Mouse (Mus musculus) kidney, adult 11 months (tissue): ENCODE measurements around the gene Exoc4.

ENCODE experiments used
- DNase-seq: peaks from one replicate; pipeline ENCODE4 v3.0.0; 2022

Exoc4 gene

GRCm38 (mm10) chr6:33960766-33961165, 711.9 kb downstream of the Exoc4 start:
- DNase-seq = no peak

- no peak for DNase-seq
Measured at GRCm38 (mm10) chr6:33963092-33963491, 714.2 kb downstream of the Exoc4 start.

- no peak for DNase-seq
Measured at GRCm38 (mm10) chr6:33965571-33965970, 716.7 kb downstream of the Exoc4 start.

- no peak for DNase-seq
Measured at GRCm38 (mm10) chr6:33968746-33969145, 719.9 kb downstream of the Exoc4 start.

GRCm38 (mm10) chr6:33972801-33973200, 723.9 kb downstream of the Exoc4 start:
- no peak for DNase-seq

- no peak for DNase-seq
Measured at GRCm38 (mm10) chr6:33976576-33976975, 727.7 kb downstream of the Exoc4 start.

GRCm38 (mm10) chr6:33977448-33977847, 728.6 kb downstream of the Exoc4 start:
- no peak for DNase-seq

GRCm38 (mm10) chr6:33977880-33978279, 729.0 kb downstream of the Exoc4 start:
- no peak for DNase-seq

GRCm38 (mm10) chr6:33982709-33983108, 733.8 kb downstream of the Exoc4 start:
- DNase-seq = no peak

GRCm38 (mm10) chr6:33987132-33987531, 738.2 kb downstream of the Exoc4 start:
- no peak for DNase-seq

GRCm38 (mm10) chr6:33992213-33993034, 743.5 kb downstream of the Exoc4 start:
- DNase-seq = no peak

GRCm38 (mm10) chr6:33993842-33994241, 745.0 kb downstream of the Exoc4 start:
- DNase-seq = no peak

GRCm38 (mm10) chr6:33998590-33998989, 749.7 kb downstream of the Exoc4 start:
- DNase-seq = peak; percentile 6

GRCm38 (mm10) chr6:33999530-33999929, 750.6 kb downstream of the Exoc4 start:
- DNase-seq = no peak

GRCm38 (mm10) chr6:34000644-34001043, 751.8 kb downstream of the Exoc4 start:
- no peak for DNase-seq

- no peak for DNase-seq
Measured at GRCm38 (mm10) chr6:34003033-34003432, 754.1 kb downstream of the Exoc4 start.

GRCm38 (mm10) chr6:34013469-34013868, 764.6 kb downstream of the Exoc4 start:
- DNase-seq = no peak
